ENCODE assay signal across 24 mouse cellular contexts in the genomic region with DNA sequence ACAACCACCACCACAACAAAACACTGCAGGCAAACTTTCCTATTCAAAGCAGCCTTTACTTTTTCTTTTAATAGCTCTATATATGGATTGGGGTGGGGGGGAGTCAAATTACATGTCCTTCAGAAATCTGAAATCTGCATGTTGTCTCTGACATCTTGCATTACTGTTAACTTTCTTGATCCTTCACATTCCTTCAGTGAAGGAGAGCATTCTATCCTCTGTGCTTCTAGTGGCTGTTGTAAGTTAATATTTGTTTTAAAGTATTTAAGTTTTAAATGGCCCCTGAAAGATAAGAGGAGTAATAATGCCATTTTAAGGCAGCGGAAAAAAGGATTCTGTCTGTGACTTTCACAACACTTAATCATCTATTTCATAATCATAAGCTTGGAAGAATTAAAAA.
"Had no signal": no experiment of that assay in that cellular context is flagged by ENCODE, and none has a peak within 500 bp of the region (broad histone marks: within the 10 kb centered on the region; RNA-seq: fewer than 3 reads in every experiment).

No protein-coding gene starts in this region.

- H3K4me3 ChIP-seq: heart, adult 2 months; heart, embryonic 13.5 days; heart, embryonic 15.5 days; hindbrain, embryonic 13.5 days; hindbrain, embryonic 15.5 days; kidney, embryonic 15.5 days; limb, embryonic 13.5 days; limb, embryonic 15.5 days had no signal

- H3K4me2 ChIP-seq: heart, embryonic 11.5 days; heart, embryonic 13.5 days; heart, embryonic 15.5 days; hindbrain, embryonic 13.5 days; hindbrain, embryonic 15.5 days; kidney, embryonic 15.5 days; limb, embryonic 13.5 days; limb, embryonic 15.5 days had no signal

- H3K9ac ChIP-seq: heart, embryonic 13.5 days; heart, embryonic 15.5 days; hindbrain, embryonic 13.5 days; hindbrain, embryonic 15.5 days; kidney, embryonic 15.5 days; limb, embryonic 13.5 days; limb, embryonic 15.5 days had no signal

- DNase-seq: gastrocnemius, postnatal 14 days; gastrocnemius, postnatal 36 days; heart, adult 2 months; heart, postnatal 14 days; heart, postnatal 36 days; kidney, adult 11 months; kidney, adult 2 months; kidney, adult 9 months; kidney, postnatal 14 days; kidney, postnatal 36 days; layer of hippocampus, adult 9-11 months; layer of hippocampus, postnatal 36 days; left cerebral cortex, postnatal 4 days had no signal

- H3K27ac ChIP-seq: heart, adult 2 months; heart, embryonic 13.5 days; heart, embryonic 15.5 days; hindbrain, embryonic 13.5 days; hindbrain, embryonic 15.5 days; hindbrain, postnatal 0 days; kidney, embryonic 15.5 days; kidney, postnatal 0 days; limb, embryonic 13.5 days; limb, embryonic 15.5 days had no signal

- H3K36me3 ChIP-seq: heart, embryonic 13.5 days; heart, embryonic 15.5 days; hindbrain, embryonic 13.5 days; hindbrain, embryonic 15.5 days; kidney, embryonic 15.5 days; limb, embryonic 13.5 days; limb, embryonic 15.5 days had no signal

- H3K27me3 ChIP-seq: heart, embryonic 13.5 days; heart, embryonic 15.5 days; hindbrain, embryonic 13.5 days; hindbrain, embryonic 15.5 days; kidney, embryonic 15.5 days; limb, embryonic 13.5 days; limb, embryonic 15.5 days had no signal

- ATAC-seq: hindbrain, postnatal 0 days; intestine, embryonic 16.5 days had no signal

- H3K4me1 ChIP-seq: heart, embryonic 13.5 days; heart, embryonic 15.5 days; hindbrain, embryonic 13.5 days; hindbrain, embryonic 15.5 days; kidney, embryonic 15.5 days; limb, embryonic 13.5 days; limb, embryonic 15.5 days had no signal

- H3K9me3 ChIP-seq: heart, embryonic 13.5 days; heart, embryonic 15.5 days; hindbrain, embryonic 13.5 days; hindbrain, embryonic 15.5 days; kidney, embryonic 15.5 days; limb, embryonic 13.5 days; limb, embryonic 15.5 days had no signal
